Mouse (Mus musculus) layer of hippocampus, adult 2 months (tissue): ENCODE results near the gene Drd2. TPM values are rescaled to one million over a fixed set of nuclear protein-coding genes. Genes with fewer than 3 reads are reported as not detected.
A peak's percentile ranks its signal among the peaks of the same experiment; 100 is the strongest.

Source experiments
- DNase-seq, 2 experiments: peaks; one replicate each; pipeline ENCODE4 v3.0.0; 2022; ENCODE audit warnings: low spot score in 2 of 2
- H3K27ac ChIP-seq: fragments of 200-600 bp; 2 replicates; pipeline ENCODE4 v1.8.1; 2022
- H3K4me3 ChIP-seq: fragments of 200-600 bp; 2 replicates; pipeline ENCODE4 v1.8.1; 2022; ENCODE audit warnings: mild to moderate bottlenecking
- CTCF ChIP-seq: fragments of 200-600 bp; conservative IDR thresholded peaks from 2 replicates; pipeline ENCODE4 v1.8.1; 2022; ENCODE audit warnings: antibody characterized with exemption, mild to moderate bottlenecking, moderate library complexity
- long read RNA-seq, 2 experiments: library from polyadenylated mRNA; stranded (forward); transcript quantifications; one replicate each; pipeline ENCODE4 v2.0.0; 2021; ENCODE audit warnings: borderline mapping rate in 2 of 2
- total RNA-seq, 2 experiments: library from RNA; stranded (reverse); gene quantifications; 2 replicates each; pipeline ENCODE4 v1.2.3; 2021

Drd2 gene
- total RNA-seq: 1 to 10 TPM; 2.4 to 3.6 TPM
- long read RNA-seq, experiment 1, partial matches to known transcripts: 0 of 2 reads
- long read RNA-seq, experiment 1, other reads (novel, unspliced or antisense): 0 of 2 reads
- long read RNA-seq, experiment 2, partial matches to known transcripts: 1 of 4 reads
- long read RNA-seq, experiment 2, other reads (novel, unspliced or antisense): 0 of 4 reads

DNA sequence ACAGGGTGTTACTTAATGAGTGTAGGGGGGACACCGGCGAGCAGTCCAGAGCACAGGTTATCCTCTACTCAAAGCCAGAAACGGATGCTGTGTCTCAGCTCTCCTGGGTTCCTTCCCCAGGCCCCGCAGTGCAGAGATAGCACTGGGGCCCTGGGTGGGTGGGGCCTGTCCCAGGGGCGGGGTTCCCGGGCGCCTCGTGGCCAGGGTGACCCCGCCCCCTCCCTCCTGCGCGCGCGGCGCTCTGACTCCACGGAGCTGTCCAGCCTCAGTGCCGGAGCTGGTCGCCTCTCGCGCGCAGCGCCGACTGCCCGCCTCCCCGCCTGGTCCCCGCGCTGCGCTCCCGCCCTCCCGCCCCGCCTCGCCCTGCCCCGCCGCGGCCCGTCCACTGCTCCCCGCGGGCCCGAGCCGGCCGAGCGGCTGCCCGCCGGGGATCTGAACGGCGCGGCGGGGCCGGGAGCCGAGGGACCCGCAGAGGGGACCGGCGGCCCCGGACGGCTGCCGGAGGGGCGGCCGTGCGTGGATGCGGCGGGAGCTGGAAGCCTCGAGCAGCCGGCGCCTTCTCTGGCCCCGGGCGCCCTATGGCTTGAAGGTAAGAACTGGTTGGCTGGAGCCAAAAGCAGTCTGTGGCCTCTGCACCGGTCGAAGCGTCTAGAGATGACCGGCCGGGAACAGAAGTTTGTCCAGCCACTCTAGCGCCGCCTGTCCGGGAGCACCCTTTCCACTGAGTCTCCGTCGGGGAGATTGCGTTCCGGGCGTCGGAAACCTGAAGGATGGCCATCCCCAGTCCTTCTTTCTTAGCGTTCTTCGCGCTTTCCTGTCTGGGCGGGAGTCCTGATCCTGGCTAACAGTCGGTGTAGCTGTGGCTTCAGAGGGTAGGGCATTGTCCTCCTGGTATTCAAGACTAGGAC lies at the start of gene Drd2:
Gene Drd2, plus strand, starts transcription at position 492 of the 908 bp plus-strand sequence.
- Histone ChIP-seq H3K27ac (no peak within 1 kb of the TSS), H3K4me3 (peak within 1 kb of the TSS; percentile 32)
- TF ChIP-seq CTCF: no peak
- no peak for DNase-seq

GRCm38 (mm10) chr9:49295101-49295500 lies 45.3 kb upstream of the Drd2 start:
- no peak overlapping the region for H3K27ac ChIP-seq
- H3K4me3 ChIP-seq: no peak overlapping the region
- TF ChIP-seq CTCF: no peak
- DNase-seq: no peak

- H3K4me3 ChIP-seq: no peak overlapping the region
- no peak for DNase-seq
- no peak for TF ChIP-seq CTCF
- H3K27ac ChIP-seq: no peak overlapping the region
Measured at GRCm38 (mm10) chr9:49307576-49307975, 32.9 kb upstream of the Drd2 start.

GRCm38 (mm10) chr9:49310821-49311220 lies 29.6 kb upstream of the Drd2 start:
- no peak for TF ChIP-seq CTCF
- DNase-seq: no peak
- Histone ChIP-seq H3K27ac (no peak overlapping the region), H3K4me3 (no peak overlapping the region)

DNA sequence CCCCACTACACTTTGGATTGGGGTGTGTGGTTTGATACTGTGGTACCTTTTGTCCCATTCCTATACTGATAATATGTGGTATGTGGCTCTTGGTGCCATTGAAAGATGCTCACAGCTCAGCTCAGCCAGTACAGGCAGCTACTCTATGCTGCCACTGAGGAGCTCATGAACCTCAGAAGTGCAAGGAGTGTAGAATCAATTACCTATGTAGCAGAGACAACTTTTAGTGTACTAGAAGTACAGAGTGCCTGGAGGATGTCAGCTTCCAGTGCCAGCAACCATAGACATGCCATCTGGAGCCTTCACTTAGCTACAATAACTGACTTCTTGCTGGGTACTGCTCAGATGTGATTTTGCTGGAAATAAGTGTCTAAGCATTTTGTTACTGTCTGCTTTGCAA lies 21.8 kb upstream of the Drd2 start:
- no peak for TF ChIP-seq CTCF
- DNase-seq: peak in 1 of 2 experiments; percentile 7
- Histone ChIP-seq H3K4me3 (no peak overlapping the region), H3K27ac (no peak overlapping the region)

- Histone ChIP-seq H3K27ac (no peak overlapping the region), H3K4me3 (no peak overlapping the region; the same call in 1 of the 2 replicates)
- no peak for TF ChIP-seq CTCF
- DNase-seq: no peak
Measured at GRCm38 (mm10) chr9:49341044-49341365, 578 bp downstream of the Drd2 start.

DNA sequence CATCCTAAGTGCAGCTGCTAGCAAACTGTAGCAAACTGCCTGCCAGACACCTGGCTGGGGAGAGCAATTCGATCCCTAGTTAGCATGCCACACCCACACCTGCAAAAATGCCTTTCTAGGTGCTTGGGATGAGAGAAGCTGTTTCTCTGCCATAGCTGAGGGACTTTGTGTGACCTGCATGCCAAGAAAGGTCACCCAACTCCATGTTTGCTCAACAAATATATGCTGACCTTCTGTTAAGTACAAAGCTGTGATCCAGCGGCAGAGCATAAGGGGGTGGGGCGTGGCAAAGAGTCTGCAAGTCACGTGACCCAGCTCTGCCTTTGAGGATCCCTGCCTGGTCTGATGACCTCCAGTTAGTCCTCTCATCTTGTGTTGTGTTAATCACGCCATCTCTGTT lies 25.3 kb downstream of the Drd2 start:
- no peak for TF ChIP-seq CTCF
- Histone ChIP-seq H3K4me3 (no peak overlapping the region), H3K27ac (no peak overlapping the region)
- DNase-seq: no peak

- DNase-seq: no peak
- Histone ChIP-seq H3K4me3 (no peak overlapping the region), H3K27ac (no peak overlapping the region)
- TF ChIP-seq CTCF: no peak
Measured at GRCm38 (mm10) chr9:49373946-49374345, 33.5 kb downstream of the Drd2 start.

DNA sequence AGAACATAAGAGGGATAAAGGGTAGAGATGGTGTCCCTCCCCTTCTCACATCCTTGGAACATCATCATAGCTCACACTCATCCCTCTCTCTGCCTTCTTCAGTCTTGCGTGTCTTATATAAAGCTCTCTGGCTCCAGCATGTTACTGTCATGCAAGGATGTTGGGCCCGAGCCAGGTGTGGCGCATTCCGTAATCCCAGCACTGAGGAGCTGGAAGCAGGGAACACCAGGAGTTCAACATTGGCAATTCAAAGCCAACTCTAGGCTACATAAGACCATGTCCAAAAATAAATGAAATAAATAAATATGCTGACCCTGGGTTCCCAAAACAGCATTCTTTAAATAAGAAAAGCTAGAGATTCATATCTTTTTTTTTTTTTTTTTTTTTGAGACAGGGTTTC lies 39.5 kb downstream of the Drd2 start:
- no peak overlapping the region for H3K27ac ChIP-seq
- no peak overlapping the region for H3K4me3 ChIP-seq
- TF ChIP-seq CTCF: no peak
- no peak for DNase-seq

- no peak for DNase-seq
- no peak overlapping the region for H3K27ac ChIP-seq
- H3K4me3 ChIP-seq: no peak overlapping the region
Measured at GRCm38 (mm10) chr9:49384041-49384440, 43.6 kb downstream of the Drd2 start.

DNA sequence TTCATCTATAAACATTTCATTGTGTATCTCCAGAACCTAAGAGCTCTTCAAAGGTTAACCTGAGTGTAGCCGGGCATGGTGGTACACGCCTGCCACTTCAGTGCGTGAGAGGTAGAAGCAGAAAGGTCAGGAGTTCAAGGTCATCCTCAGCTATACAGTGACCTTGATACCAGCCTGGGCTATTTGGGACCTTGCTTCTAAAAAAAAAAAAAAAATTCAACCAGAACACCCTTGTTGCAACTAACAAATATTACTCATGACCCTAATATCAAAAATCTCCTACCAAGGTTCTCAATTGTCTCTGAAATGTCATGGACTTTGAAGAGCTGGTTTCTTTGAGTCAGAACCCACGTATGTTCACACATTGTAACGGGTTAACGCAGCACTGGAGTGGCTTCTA lies 44.4 kb downstream of the Drd2 start:
- DNase-seq: no peak
- no peak overlapping the region for H3K27ac ChIP-seq
- no peak for TF ChIP-seq CTCF
- no peak overlapping the region for H3K4me3 ChIP-seq

More at GRCm38 (mm10) chr9:49384041-49384440, 43.6 kb downstream of the Drd2 start:
- TF ChIP-seq CTCF: no peak

DNA sequence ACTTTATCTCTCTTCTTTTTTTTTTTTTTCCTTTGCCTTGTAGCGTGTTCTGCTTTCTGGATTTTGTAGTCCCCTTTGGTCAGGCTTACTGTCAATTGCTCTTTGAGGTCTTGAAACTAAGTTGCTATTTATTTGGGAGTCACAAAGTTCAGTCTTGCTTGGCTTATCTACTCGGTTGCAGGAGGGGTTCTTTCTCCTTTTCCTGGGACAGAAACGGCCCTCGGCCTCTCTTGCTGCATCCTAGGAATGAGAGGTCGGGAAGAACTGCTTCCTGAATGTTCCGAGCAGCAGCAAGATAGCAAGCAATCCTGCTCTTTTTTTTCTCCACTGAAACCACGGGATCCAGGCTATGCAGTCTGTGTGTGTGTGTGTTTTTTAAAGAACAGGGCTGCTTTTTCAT lies 44.9 kb downstream of the Drd2 start:
- DNase-seq: no peak
- Histone ChIP-seq H3K27ac (no peak overlapping the region), H3K4me3 (no peak overlapping the region)
- TF ChIP-seq CTCF: no peak

DNA sequence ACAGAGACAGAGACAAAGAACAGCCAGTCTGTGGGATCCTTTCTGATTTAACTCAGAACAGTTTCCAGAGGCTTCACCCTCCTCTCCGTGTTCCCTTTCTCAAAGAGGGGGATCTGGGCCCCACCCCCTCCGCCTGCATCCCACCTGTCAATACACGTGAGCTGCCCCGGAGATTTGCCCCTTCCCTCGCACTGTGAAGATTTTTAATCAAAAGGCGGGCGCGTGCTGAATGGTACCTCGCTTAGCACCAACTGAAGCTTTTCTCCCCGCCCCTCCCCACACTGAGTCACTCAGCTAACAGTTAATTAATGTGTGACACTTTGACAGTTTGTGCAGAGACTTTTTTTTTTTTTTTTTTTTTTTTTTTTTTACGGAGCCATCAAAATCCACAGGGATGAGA lies 45.7 kb downstream of the Drd2 start:
- no peak overlapping the region for H3K4me3 ChIP-seq
- no peak for DNase-seq
- TF ChIP-seq CTCF: no peak
- H3K27ac ChIP-seq: no peak overlapping the region

DNA sequence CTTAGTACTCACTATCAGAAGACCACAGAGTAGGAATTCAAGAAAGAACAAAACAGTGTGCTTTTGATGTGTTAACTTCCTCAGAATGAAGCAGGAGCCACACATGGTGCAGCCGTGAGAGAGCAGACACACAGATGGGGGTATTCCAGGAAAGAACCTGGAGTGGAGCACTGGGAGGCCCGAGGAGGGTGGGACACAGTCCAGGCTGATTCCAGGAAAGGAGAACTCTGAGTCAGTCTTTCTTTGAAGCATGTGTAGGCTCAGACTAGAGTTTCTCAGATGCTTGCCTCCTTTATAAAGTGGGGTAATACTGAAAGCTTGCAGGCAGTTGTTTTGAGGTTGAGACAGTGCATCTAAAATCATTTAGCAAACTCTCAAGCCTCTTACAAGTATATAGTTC lies 51.8 kb downstream of the Drd2 start:
- no peak overlapping the region for H3K27ac ChIP-seq
- no peak for TF ChIP-seq CTCF
- H3K4me3 ChIP-seq: no peak overlapping the region
- no peak for DNase-seq
